In genomic region chr12:11266282-11266985, GRCm38 (mm10) we compare ENCODE assay signal across 8 mouse cellular contexts. TPM values are rescaled to one million over a fixed set of nuclear protein-coding genes. Genes with fewer than 3 reads are reported as not detected.
DNase-seq lines count a peak whose midpoint lies in the region; ATAC-seq and TF ChIP-seq lines count a peak whose summit lies in the region.
"Had no signal": no experiment of that assay in that cellular context is flagged by ENCODE, and none has a peak within 500 bp of the region (broad histone marks: within the 10 kb centered on the region; RNA-seq: fewer than 3 reads in every experiment).

No protein-coding gene starts in this region.

- WGBS in thymus, adult 2 months: under 1% methylated on average over 51 of the region's 51 CpGs

- 0 out of 2 replicates have a peak overlapping the region, but pooled peaks have one; percentile 2 for H3K27ac ChIP-seq in thymus, adult 2 months (ENCODE audit: control insufficient read depth, insufficient read depth, low read length)

- peaks cover 5% of the 10 kb centered on the region; the same call in 1 of the 2 replicates for H3K4me1 ChIP-seq in thymus, adult 2 months (replicated peaks; ENCODE audit: control insufficient read depth, insufficient read depth, low read length)

- H3K27me3 ChIP-seq in thymus, adult 2 months (ENCODE audit: control insufficient read depth, insufficient read depth, low read length): no peaks in the 10 kb centered on the region

- no peak for TF ChIP-seq CTCF in thymus, adult 2 months (IDR thresholded peaks at IDR 0.05; ENCODE audit: borderline replicate concordance, control insufficient read depth, extremely low read depth, insufficient read depth, low read length, poor library complexity)

- H3K36me3 ChIP-seq in thymus, adult 2 months (ENCODE audit: control insufficient read depth, insufficient read depth, low read length): no peaks in the 10 kb centered on the region; the same call in 1 of the 2 replicates

- DNase-seq in thymus, adult 2 months: peak; percentile 53
- DNase-seq in thymus, postnatal 25 days: no peak
- peak; percentile 16 to 32 for DNase-seq in frontal cortex, postnatal 25 days (ENCODE audit: low spot score in 2 of 2)
- DNase-seq in kidney, postnatal 10 days: peak; percentile 74
- DNase-seq in mesoderm, embryonic 11.5 days (ENCODE audit: low read depth, low spot score): peak; percentile 25
- DNase-seq in yolk sac, embryonic 10.5 days (ENCODE audit: low spot score): no peak

- ATAC-seq in common myeloid progenitor, adult 5-6 weeks (replicated peaks; ENCODE audit: low read depth, poor library complexity, severe bottlenecking): peak; percentile 8; the same call in 1 of the 2 replicates

- peak overlapping the region; percentile 76 for H3K4me3 ChIP-seq in thymus, adult 2 months (ENCODE audit: control insufficient read depth, insufficient read depth, low read length)

- no peak for TF ChIP-seq POLR2A in thymus, adult 2 months (IDR thresholded peaks at IDR 0.05; ENCODE audit: control insufficient read depth, extremely low read depth, insufficient read depth, low read length, poor library complexity)

RNA-seq across cellular contexts. Expression of gene Smc6, which starts 0.7 kb away (rescaled TPM):
- polyA plus RNA-seq in thymus, adult 2 months (2012; rRNA removed): 11.3 and 14.3 TPM in 2 replicates
- total RNA-seq in common myeloid progenitor, adult 5-6 weeks (2017): 119 and 153 TPM in 2 replicates

RNA-seq across cellular contexts. Expression of gene Gen1, which starts 0.8 kb away (rescaled TPM):
- polyA plus RNA-seq in thymus, adult 2 months (2012; rRNA removed): 2.0 and 3.9 TPM in 2 replicates
- total RNA-seq in common myeloid progenitor, adult 5-6 weeks (2017): 24.7 and 28.8 TPM in 2 replicates

RNA-seq across cellular contexts. Expression of gene Msgn1, which starts 57.7 kb away (rescaled TPM):
- 0.27 and 0.34 TPM in 2 replicates for polyA plus RNA-seq in thymus, adult 2 months (2012; rRNA removed)
- not detected in 2 replicates for total RNA-seq in common myeloid progenitor, adult 5-6 weeks (2017)
- total RNA-seq: heart, postnatal 10 days had no signal

Comparison
In these comparisons a context has a peak if more than half of its experiments do, and no peak if none do; other contexts are left out.
1. DNase-seq: peak in thymus, adult 2 months (single experiment), frontal cortex, postnatal 25 days (2 of 2), kidney, postnatal 10 days (single experiment) and mesoderm, embryonic 11.5 days (single experiment); none in thymus, postnatal 25 days (single experiment) and yolk sac, embryonic 10.5 days (single experiment).